Mouse (Mus musculus) CH12.LX (cell line): ENCODE measurements around the gene Serpina1f.

Source experiments
- BHLHE40 ChIP-seq: IDR thresholded peaks from 2 replicates; pipeline ENCODE4 v1.6.1; 2011; ENCODE audit warnings: mild to moderate bottlenecking, low read depth, low read length, improper control_type of control experiment
- CTCF ChIP-seq, 2 experiments: IDR thresholded peaks in 1 of 2; conservative IDR thresholded peaks in 1 of 2; 2 replicates each; pipeline ENCODE4 v1.5.1; 2011 to 2012; ENCODE audit warnings: low read depth in 2 of 2, low read length in 2 of 2, improper control_type of control experiment in 1 of 2, inconsistent platforms in 1 of 2, mild to moderate bottlenecking in 1 of 2, moderate library complexity in 1 of 2
- EP300 ChIP-seq: IDR thresholded peaks from 2 replicates; pipeline ENCODE4 v1.6.1; 2011; ENCODE audit warnings: low read length, improper control_type of control experiment
- NRF1 ChIP-seq: IDR thresholded peaks from 2 replicates; pipeline ENCODE4 v1.6.1; 2014; ENCODE audit warnings: low read depth, mild to moderate bottlenecking, inconsistent platforms, low read length, improper control_type of control experiment, moderate library complexity
- TCF12 ChIP-seq: IDR thresholded peaks from 2 replicates; pipeline ENCODE4 v1.6.1; 2014; ENCODE audit warnings: low read depth, mild to moderate bottlenecking, inconsistent platforms, low read length, improper control_type of control experiment

- TF ChIP-seq CTCF (conservative IDR thresholded peaks at IDR 0.05 in 1 of 2, IDR thresholded peaks at IDR 0.05 in 1 of 2; ENCODE audit: low read depth in 2 of 2, low read length in 2 of 2), result peak; percentile 30 to 53; a peak in 3 of 4 replicates
- TF ChIP-seq TCF12, result no peak
- TF ChIP-seq BHLHE40, result no peak
- TF ChIP-seq EP300, result no peak
- TF ChIP-seq NRF1, result no peak
Observed at GRCm38 (mm10) chr12:103710405-103710804, 15.1 kb upstream of the Serpina1f start.
